Mouse (Mus musculus): Measurements from ENCODE around the gene Gphb5.

GRCm38 (mm10) chr12:75453441-75453840, 36.9 kb upstream of the Gphb5 start:
- TF ChIP-seq POLR2A (IDR thresholded peaks at IDR 0.05; ENCODE audit: low read depth, low read length) (no peak), CTCF (conservative IDR thresholded peaks at IDR 0.05; ENCODE audit: insufficient read depth, insufficient read length, low read depth, low read length) (no peak)
